Comparison of ENCODE assay signal across 16 mouse cellular contexts in the genomic region with DNA sequence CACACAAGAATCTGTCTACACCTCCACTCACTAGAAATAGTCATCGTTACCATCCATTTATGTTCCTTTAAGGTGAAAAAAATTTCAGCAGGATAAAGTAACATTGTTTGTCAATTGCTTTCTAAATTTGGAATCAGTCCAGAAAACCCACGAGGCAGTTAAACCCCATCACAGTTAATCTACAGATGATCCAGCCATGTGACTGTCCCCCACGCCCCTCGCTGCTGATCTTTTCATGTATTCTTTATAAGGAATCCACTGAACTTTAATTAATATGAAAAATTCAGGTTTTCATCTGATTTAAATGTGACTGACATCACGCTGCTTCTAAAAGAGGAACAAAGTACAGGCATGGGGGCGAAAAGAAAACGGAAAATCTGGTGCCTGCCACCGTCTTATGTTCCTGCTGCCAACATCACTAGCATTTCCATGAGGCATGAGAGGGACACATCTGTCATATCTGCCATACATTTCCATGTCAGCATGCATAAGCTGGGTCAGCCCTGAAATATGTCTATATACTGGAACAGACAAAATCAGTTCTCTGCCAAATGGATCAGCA.
DNase-seq lines count a peak whose midpoint lies in the region; TF ChIP-seq lines count a peak whose summit lies in the region.
"Had no signal": no experiment of that assay in that cellular context is flagged by ENCODE, and none has a peak within 500 bp of the region (broad histone marks: within the 10 kb centered on the region; RNA-seq: fewer than 3 reads in every experiment).

No protein-coding gene starts in this region.

- intact Hi-C loops in left cerebral cortex, postnatal 14 days (cut with DNase I) = no loop called here
- intact Hi-C loops in gastrocnemius, postnatal 14 days (cut with DNase I; ENCODE audit: low total_unique reads) = no loop called here

- DNase-seq in retina, postnatal 1 day = peak; percentile 5
- DNase-seq in retina, embryonic 14.5 days (ENCODE audit: low spot score) = no peak
- DNase-seq in layer of hippocampus, adult 2 months (ENCODE audit: low spot score in 2 of 2) = peak; percentile 54 to 77
- peak; percentile 66 to 83 for DNase-seq in left cerebral cortex, postnatal 14 days (ENCODE audit: low spot score in 2 of 2)
- no peak for DNase-seq in cerebellum, postnatal 4 days (ENCODE audit: low spot score in 2 of 2)
- no peak for DNase-seq in gastrocnemius, postnatal 14 days
- no peak for DNase-seq in ovary, postnatal 36 days (ENCODE audit: low spot score)
- no peak for DNase-seq in adipocyte (ENCODE audit: low spot score)
- DNase-seq: adrenal gland, postnatal 36 days; cerebellum, adult 8-10 months; kidney, adult 9 months; lung, embryonic 14.5 days had no signal

- no peak overlapping the region for H3K4me3 ChIP-seq in layer of hippocampus, adult 2 months
- H3K4me3 ChIP-seq: hindbrain, embryonic 12.5 days; limb, embryonic 13.5 days; neural tube, embryonic 12.5 days had no signal

- no peak for TF ChIP-seq CTCF in layer of hippocampus, adult 2 months (conservative IDR thresholded peaks at IDR 0.05)

- H3K27ac ChIP-seq in layer of hippocampus, adult 2 months = peak overlapping the region; percentile 87
- H3K27ac ChIP-seq: hindbrain, embryonic 12.5 days; limb, embryonic 13.5 days; neural tube, embryonic 12.5 days; stomach, postnatal 0 days had no signal

Comparison
In these comparisons a context has a peak if more than half of its experiments do, and no peak if none do; other contexts are left out.
1. DNase-seq: peak in retina, postnatal 1 day (single experiment), layer of hippocampus, adult 2 months (2 of 2) and left cerebral cortex, postnatal 14 days (2 of 2); none in retina, embryonic 14.5 days (single experiment), cerebellum, postnatal 4 days (0 of 2), gastrocnemius, postnatal 14 days (single experiment), ovary, postnatal 36 days (single experiment) and adipocyte (single experiment).